Mouse (Mus musculus) midbrain, embryonic 11.5 days (tissue): ENCODE data around the gene Btbd10. TPM values are rescaled to one million over a fixed set of nuclear protein-coding genes. Genes with fewer than 3 reads are reported as not detected.

Experiments used
- ATAC-seq: fragments of 200-750 bp; cut with Nextera tagmentation; 2 replicates; pipeline ENCODE4 v1.8.0; 2017; ENCODE audit warnings: moderate TSS enrichment, moderate library complexity; ENCODE audit not compliant: low FRiP score
- DNase-seq: peaks from one replicate; pipeline ENCODE4 v3.0.0; 2015; ENCODE audit warnings: low spot score; ENCODE audit errors: missing footprints
- H3K27ac ChIP-seq: fragments of 300-500 bp; sonication (generic); 2 replicates; pipeline ENCODE4 v1.5.1; 2014; ENCODE audit warnings: low read depth, low read length
- H3K27me3 ChIP-seq: fragments of 300-500 bp; sonication (generic); 2 replicates; pipeline ENCODE4 v1.6.1; 2014; ENCODE audit warnings: mild to moderate bottlenecking, low read length, moderate library complexity, mixed read lengths; ENCODE audit not compliant: control insufficient read depth, insufficient read depth
- H3K36me3 ChIP-seq: fragments of 300-500 bp; sonication (generic); 2 replicates; pipeline ENCODE4 v1.6.1; 2014; ENCODE audit warnings: mild to moderate bottlenecking, low read length, moderate library complexity, mixed read lengths; ENCODE audit not compliant: control insufficient read depth, insufficient read depth
- H3K4me1 ChIP-seq: fragments of 300-500 bp; sonication (generic); 2 replicates; pipeline ENCODE4 v1.6.1; 2014; ENCODE audit warnings: low read length; ENCODE audit not compliant: control insufficient read depth, insufficient read depth
- H3K4me2 ChIP-seq: fragments of 300-500 bp; sonication (generic); 2 replicates; pipeline ENCODE4 v1.6.1; 2014; ENCODE audit warnings: mild to moderate bottlenecking, moderate library complexity
- H3K4me3 ChIP-seq: fragments of 300-500 bp; sonication (generic); 2 replicates; pipeline ENCODE4 v1.5.1; 2014; ENCODE audit warnings: low read depth, low read length
- H3K9ac ChIP-seq: fragments of 300-500 bp; sonication (generic); 2 replicates; pipeline ENCODE4 v1.6.1; 2014; ENCODE audit warnings: low read length
- H3K9me3 ChIP-seq: fragments of 300-500 bp; sonication (generic); 2 replicates; pipeline ENCODE4 v1.6.1; 2016; ENCODE audit warnings: low read length; ENCODE audit not compliant: control insufficient read depth
- WGBS: fragments of 180-500 bp; shearing (Covaris S2); extraction: QIAGEN DNeasy Blood & Tissue Kit; methylation state at CpG from one replicate; pipeline ENCODE4 v1.1.7; 2014; 5-methylcytosine and 5-hydroxymethylcytosine counted together
- polyA plus RNA-seq: library from polyadenylated mRNA; unstranded; fragments of >200 nt; fragmentation: Nextera tagmentation; extraction: Ambion mirVana; gene quantifications from 2 replicates; pipeline ENCODE4 v1.2.1, GENCODE M21; 2014

Gene Btbd10
- polyA plus RNA-seq, 1 experiment from 2014 or later = 37.4 TPM

- Histone ChIP-seq H3K36me3 (0 out of 2 replicates have a peak, but pooled peaks cover 2% of the 10 kb centered on the region), H3K4me2 (no peak overlapping the region), H3K9ac (no peak overlapping the region), H3K27me3 (no peaks in the 10 kb centered on the region), H3K27ac (no peak overlapping the region), H3K4me3 (no peak overlapping the region), H3K9me3 (no peaks in the 10 kb centered on the region), H3K4me1 (no peaks in the 10 kb centered on the region)
- ATAC-seq = no peak
- peak; percentile 98 for DNase-seq
- 38% methylated on average over 2 of the region's 2 CpGs for WGBS
Observed at GRCm38 (mm10) chr7:113311784-113312183, 57.4 kb downstream of the Btbd10 start.

GRCm38 (mm10) chr7:113310136-113310535, 59.1 kb downstream of the Btbd10 start:
- Histone ChIP-seq H3K4me3 (no peak overlapping the region), H3K4me2 (no peak overlapping the region), H3K9ac (no peak overlapping the region), H3K27me3 (no peaks in the 10 kb centered on the region), H3K27ac (no peak overlapping the region), H3K4me1 (no peaks in the 10 kb centered on the region), H3K9me3 (no peaks in the 10 kb centered on the region), H3K36me3 (no peaks in the 10 kb centered on the region)
- 65% methylated on average over 3 of the region's 3 CpGs for WGBS
- ATAC-seq = no peak
- DNase-seq = peak; percentile 59

GRCm38 (mm10) chr7:113297813-113298212, 71.4 kb downstream of the Btbd10 start:
- H3K27me3 ChIP-seq = no peaks in the 10 kb centered on the region
- H3K4me2 ChIP-seq = no peak overlapping the region
- H3K4me1 ChIP-seq = peaks cover 8% of the 10 kb centered on the region
- no peak overlapping the region for H3K27ac ChIP-seq
- H3K4me3 ChIP-seq = no peak overlapping the region
- ATAC-seq (no peak), DNase-seq (no peak)
- H3K9ac ChIP-seq = no peak overlapping the region
- H3K9me3 ChIP-seq = no peaks in the 10 kb centered on the region
- WGBS = 90% methylated on average over 4 of the region's 4 CpGs
- no peaks in the 10 kb centered on the region for H3K36me3 ChIP-seq

GRCm38 (mm10) chr7:113295077-113295890, 73.9 kb downstream of the Btbd10 start:
- H3K36me3 ChIP-seq = no peaks in the 10 kb centered on the region
- no peaks in the 10 kb centered on the region for H3K9me3 ChIP-seq
- 44% methylated on average over 17 of the region's 17 CpGs for WGBS
- ATAC-seq (peak; percentile 79), DNase-seq (peak; percentile 89)
- H3K4me3 ChIP-seq = no peak overlapping the region
- peaks cover 8% of the 10 kb centered on the region for H3K4me1 ChIP-seq
- H3K27ac ChIP-seq = no peak overlapping the region
- no peak overlapping the region for H3K4me2 ChIP-seq
- H3K27me3 ChIP-seq = no peaks in the 10 kb centered on the region
- no peak overlapping the region for H3K9ac ChIP-seq

GRCm38 (mm10) chr7:113294598-113294997, 74.6 kb downstream of the Btbd10 start:
- no peak for ATAC-seq
- Histone ChIP-seq H3K9me3 (no peaks in the 10 kb centered on the region), H3K27ac (no peak overlapping the region), H3K4me2 (no peak overlapping the region), H3K4me3 (no peak overlapping the region), H3K27me3 (no peaks in the 10 kb centered on the region), H3K4me1 (peaks cover 8% of the 10 kb centered on the region), H3K36me3 (no peaks in the 10 kb centered on the region), H3K9ac (no peak overlapping the region)
- WGBS = 86% methylated on average over 6 of the region's 6 CpGs
- no peak for DNase-seq

GRCm38 (mm10) chr7:113292193-113292592, 77.0 kb downstream of the Btbd10 start:
- H3K4me3 ChIP-seq = no peak overlapping the region
- 80% methylated on average over 4 of the region's 4 CpGs for WGBS
- DNase-seq = peak; percentile 60

GRCm38 (mm10) chr7:113291741-113292140, 77.5 kb downstream of the Btbd10 start:
- no peak for ATAC-seq
- Histone ChIP-seq H3K36me3 (no peaks in the 10 kb centered on the region), H3K27me3 (no peaks in the 10 kb centered on the region), H3K4me2 (no peak overlapping the region), H3K4me1 (peaks cover 8% of the 10 kb centered on the region), H3K9ac (no peak overlapping the region), H3K9me3 (no peaks in the 10 kb centered on the region), H3K27ac (no peak overlapping the region), H3K4me3 (no peak overlapping the region)
- WGBS = 83% methylated on average over 5 of the region's 5 CpGs
- DNase-seq = peak; percentile 37

More at GRCm38 (mm10) chr7:113292193-113292592, 77.0 kb downstream of the Btbd10 start:
- H3K4me1 ChIP-seq = peaks cover 8% of the 10 kb centered on the region
- no peak overlapping the region for H3K27ac ChIP-seq
- H3K4me2 ChIP-seq = no peak overlapping the region
- no peak overlapping the region for H3K9ac ChIP-seq
- no peaks in the 10 kb centered on the region for H3K9me3 ChIP-seq
- H3K36me3 ChIP-seq = no peaks in the 10 kb centered on the region
- no peak for ATAC-seq
- no peaks in the 10 kb centered on the region for H3K27me3 ChIP-seq

- H3K27me3 ChIP-seq = no peaks in the 10 kb centered on the region
- no peaks in the 10 kb centered on the region for H3K36me3 ChIP-seq
- DNase-seq = no peak
- no peak overlapping the region for H3K9ac ChIP-seq
- no peaks in the 10 kb centered on the region for H3K4me1 ChIP-seq
- ATAC-seq = no peak
- no peak overlapping the region for H3K4me3 ChIP-seq
- H3K27ac ChIP-seq = no peak overlapping the region
- no peak overlapping the region for H3K4me2 ChIP-seq
- WGBS = 94% methylated on average over 1 of the region's 1 CpGs
- no peaks in the 10 kb centered on the region for H3K9me3 ChIP-seq
Observed at GRCm38 (mm10) chr7:113289211-113289610, 80.0 kb downstream of the Btbd10 start.

GRCm38 (mm10) chr7:113285405-113285804, 83.8 kb downstream of the Btbd10 start:
- Histone ChIP-seq H3K9me3 (no peaks in the 10 kb centered on the region), H3K4me2 (no peak overlapping the region), H3K4me1 (no peaks in the 10 kb centered on the region), H3K4me3 (no peak overlapping the region), H3K36me3 (no peaks in the 10 kb centered on the region), H3K27ac (no peak overlapping the region), H3K9ac (no peak overlapping the region), H3K27me3 (no peaks in the 10 kb centered on the region)
- DNase-seq = no peak
- 92% methylated on average over 2 of the region's 2 CpGs for WGBS
- ATAC-seq = no peak
